Mouse (Mus musculus): ENCODE data around the gene C330021F23Rik.

DNA sequence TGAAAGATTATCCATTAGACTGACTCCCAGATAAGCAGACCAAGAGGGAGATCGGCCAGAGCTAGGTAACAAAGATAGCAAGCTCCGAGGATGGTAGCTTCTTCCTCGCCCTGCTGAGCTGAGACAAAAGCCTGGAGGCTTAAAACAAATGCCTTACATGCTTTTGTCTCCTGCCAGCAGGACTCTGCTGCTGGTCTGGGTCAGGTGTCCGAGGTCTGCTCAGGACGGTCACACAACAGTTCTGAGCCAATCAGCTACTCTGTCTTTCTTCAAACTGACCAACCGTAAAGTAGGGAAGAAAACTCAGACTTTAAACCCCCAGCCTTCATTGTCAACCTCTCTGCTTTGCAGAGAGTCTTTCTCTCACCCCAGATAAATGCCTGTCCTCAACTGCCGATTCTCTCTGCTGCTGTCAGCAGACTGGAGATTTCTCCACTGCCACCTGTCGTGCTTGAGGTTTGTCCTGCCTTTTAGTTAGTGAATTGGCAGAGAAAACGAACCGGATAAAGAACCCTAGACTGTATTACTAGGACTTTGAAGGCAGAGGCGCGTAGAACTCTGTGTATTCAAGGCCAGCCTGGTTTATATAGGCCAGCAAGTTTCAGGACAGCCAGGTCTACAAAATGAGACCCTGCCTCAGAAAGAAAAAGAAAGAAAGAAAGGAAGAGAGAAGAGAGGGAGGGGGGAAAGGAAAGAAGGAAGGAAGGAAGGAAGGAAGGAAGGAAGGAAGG lies at the start of gene C330021F23Rik:
- TF ChIP-seq GATA1 (IDR thresholded peaks at IDR 0.05; ENCODE audit: borderline replicate concordance, low read length) (no peak), FLI1 (IDR thresholded peaks at IDR 0.05; ENCODE audit: low read length) (no peak)

All from megakaryocyte, embryonic 14.5 days (primary cell).